In the genomic region with DNA sequence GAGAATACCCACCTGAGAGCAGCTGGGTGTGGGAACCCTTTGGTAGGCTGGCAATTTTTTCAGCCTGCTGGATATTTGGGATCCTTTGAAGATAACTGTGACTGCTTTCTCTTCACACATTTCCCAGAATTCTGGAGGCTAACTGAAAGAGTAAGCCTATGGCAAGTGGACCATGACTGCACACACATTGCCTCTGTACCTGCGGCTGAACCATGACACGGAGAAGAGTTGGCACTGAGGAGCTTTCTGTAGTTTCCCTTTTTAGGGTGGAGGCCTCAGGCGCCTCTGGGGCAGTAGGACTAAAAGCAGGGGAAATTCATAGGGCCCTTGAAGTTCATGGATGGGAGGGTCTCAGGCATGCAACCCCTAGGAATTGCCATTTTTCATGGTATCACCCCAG, we compare ENCODE assay signal across 18 mouse cellular contexts. TPM values are rescaled to one million over a fixed set of nuclear protein-coding genes. Genes with fewer than 3 reads are reported as not detected.
DNase-seq lines count a peak whose midpoint lies in the region; ATAC-seq and TF ChIP-seq lines count a peak whose summit lies in the region.
"Had no signal": no experiment of that assay in that cellular context is flagged by ENCODE, and none has a peak within 500 bp of the region (broad histone marks: within the 10 kb centered on the region; RNA-seq: fewer than 3 reads in every experiment).

No protein-coding gene starts in this region.

- peaks cover 31% of the 10 kb centered on the region for H3K27me3 ChIP-seq in forebrain, embryonic 10.5 days (ENCODE audit: poor library complexity, severe bottlenecking)
- no peaks in the 10 kb centered on the region for H3K27me3 ChIP-seq in forebrain, embryonic 13.5 days
- H3K27me3 ChIP-seq in hindbrain, embryonic 13.5 days = no peaks in the 10 kb centered on the region
- H3K27me3 ChIP-seq in midbrain, embryonic 14.5 days (ENCODE audit: control insufficient read depth, insufficient read depth, low read length) = no peaks in the 10 kb centered on the region
- H3K27me3 ChIP-seq in heart, adult 2 months (ENCODE audit: control insufficient read depth, insufficient read depth, low read length) = no peaks in the 10 kb centered on the region

- H3K79me2 ChIP-seq in heart, adult 2 months (replicated peaks; ENCODE audit: control insufficient read depth, insufficient read depth, low read length) = no peaks in the 10 kb centered on the region

- TF ChIP-seq EP300 in heart, adult 2 months (IDR thresholded peaks at IDR 0.05; ENCODE audit: insufficient read depth, low read depth, low read length) = no peak

- intact Hi-C loops in heart, adult 2 months (cut with DNase I) = no loop called here

- no peaks in the 10 kb centered on the region for H3K9me3 ChIP-seq in forebrain, embryonic 10.5 days
- H3K9me3 ChIP-seq in forebrain, embryonic 13.5 days (replicated peaks) = no peaks in the 10 kb centered on the region
- H3K9me3 ChIP-seq in hindbrain, embryonic 13.5 days = no peaks in the 10 kb centered on the region
- no peaks in the 10 kb centered on the region for H3K9me3 ChIP-seq in midbrain, embryonic 14.5 days (ENCODE audit: control insufficient read depth, low read length)
- H3K9me3 ChIP-seq: liver, embryonic 15.5 days had no signal

- TF ChIP-seq POLR2A in heart, adult 2 months (IDR thresholded peaks at IDR 0.05; ENCODE audit: insufficient read depth, low read depth, low read length) = no peak

- WGBS in forebrain, embryonic 10.5 days = 91% methylated on average over 3 of the region's 3 CpGs
- WGBS in forebrain, embryonic 13.5 days = 92% methylated on average over 3 of the region's 3 CpGs
- WGBS in hindbrain, embryonic 13.5 days = 97% methylated on average over 3 of the region's 3 CpGs
- 91% methylated on average over 3 of the region's 3 CpGs for WGBS in midbrain, embryonic 14.5 days
- 90% methylated on average over 3 of the region's 3 CpGs for WGBS in heart, adult 2 months

- DNase-seq in forebrain, embryonic 10.5 days (ENCODE audit: extremely low spot score, low spot score) = no peak
- no peak for DNase-seq in midbrain, embryonic 14.5 days
- no peak for DNase-seq in embryo, embryonic 10.5 days (ENCODE audit: low spot score)
- DNase-seq in heart, adult 2 months = no peak
- DNase-seq in right cerebral cortex, postnatal 14 days = no peak
- DNase-seq: adrenal gland, postnatal 36 days; cerebellum, adult 9-10 months; retina, postnatal 1 day had no signal

- no peak for ATAC-seq in forebrain, embryonic 13.5 days
- no peak for ATAC-seq in hindbrain, embryonic 13.5 days (ENCODE audit: low FRiP score)
- ATAC-seq in midbrain, embryonic 14.5 days (ENCODE audit: low FRiP score, low TSS enrichment) = no peak
- ATAC-seq: inflammation-experienced regulatory T-cells, adult 6 months; lung, postnatal 0 days had no signal

- TF ChIP-seq CTCF in heart, adult 2 months (IDR thresholded peaks at IDR 0.05) = no peak

- no peak overlapping the region for H3K4me2 ChIP-seq in forebrain, embryonic 13.5 days
- H3K4me2 ChIP-seq in hindbrain, embryonic 13.5 days = no peak overlapping the region
- no peak overlapping the region for H3K4me2 ChIP-seq in midbrain, embryonic 14.5 days (ENCODE audit: low read length)
- H3K4me2 ChIP-seq: liver, embryonic 15.5 days had no signal

- peak overlapping the region; percentile 25; the same call in 1 of the 2 replicates for H3K27ac ChIP-seq in forebrain, embryonic 10.5 days
- peak overlapping the region; percentile 99 for H3K27ac ChIP-seq in forebrain, embryonic 13.5 days
- peak overlapping the region; percentile 67 for H3K27ac ChIP-seq in hindbrain, embryonic 13.5 days
- peak overlapping the region; percentile 92 for H3K27ac ChIP-seq in midbrain, embryonic 14.5 days (replicated peaks; ENCODE audit: low read depth, low read length)
- no peak overlapping the region for H3K27ac ChIP-seq in heart, adult 2 months
- H3K27ac ChIP-seq: liver, embryonic 15.5 days had no signal

- H3K4me3 ChIP-seq in forebrain, embryonic 10.5 days = no peak overlapping the region
- H3K4me3 ChIP-seq in forebrain, embryonic 13.5 days = no peak overlapping the region
- H3K4me3 ChIP-seq in hindbrain, embryonic 13.5 days = no peak overlapping the region
- no peak overlapping the region for H3K4me3 ChIP-seq in midbrain, embryonic 14.5 days (replicated peaks; ENCODE audit: low read depth, low read length)
- H3K4me3 ChIP-seq in heart, adult 2 months = no peak overlapping the region
- H3K4me3 ChIP-seq: left cerebral cortex, adult 2 months; liver, embryonic 15.5 days had no signal

- no peaks in the 10 kb centered on the region for H3K36me3 ChIP-seq in forebrain, embryonic 10.5 days (replicated peaks)
- no peaks in the 10 kb centered on the region for H3K36me3 ChIP-seq in forebrain, embryonic 13.5 days (ENCODE audit: poor library complexity, severe bottlenecking)
- no peaks in the 10 kb centered on the region for H3K36me3 ChIP-seq in hindbrain, embryonic 13.5 days
- H3K36me3 ChIP-seq in midbrain, embryonic 14.5 days (ENCODE audit: control insufficient read depth, insufficient read depth, low read length) = no peaks in the 10 kb centered on the region
- H3K36me3 ChIP-seq in heart, adult 2 months (ENCODE audit: control insufficient read depth, insufficient read depth, low read length) = no peaks in the 10 kb centered on the region
- H3K36me3 ChIP-seq: liver, embryonic 15.5 days had no signal

- H3K9ac ChIP-seq in forebrain, embryonic 13.5 days = no peak overlapping the region
- H3K9ac ChIP-seq in hindbrain, embryonic 13.5 days = no peak overlapping the region
- H3K9ac ChIP-seq in midbrain, embryonic 14.5 days (replicated peaks; ENCODE audit: low read length) = no peak overlapping the region
- H3K9ac ChIP-seq in heart, adult 2 months (ENCODE audit: low read depth, low read length) = no peak overlapping the region
- H3K9ac ChIP-seq: liver, embryonic 15.5 days had no signal

- peaks cover 42% of the 10 kb centered on the region for H3K4me1 ChIP-seq in forebrain, embryonic 10.5 days
- peaks cover 65% of the 10 kb centered on the region for H3K4me1 ChIP-seq in forebrain, embryonic 13.5 days
- peaks cover 55% of the 10 kb centered on the region for H3K4me1 ChIP-seq in hindbrain, embryonic 13.5 days (replicated peaks)
- peaks cover 46% of the 10 kb centered on the region for H3K4me1 ChIP-seq in midbrain, embryonic 14.5 days (ENCODE audit: control insufficient read depth, insufficient read depth, low read length)
- no peaks in the 10 kb centered on the region for H3K4me1 ChIP-seq in heart, adult 2 months (ENCODE audit: control insufficient read depth, insufficient read depth, low read length)
- H3K4me1 ChIP-seq: liver, embryonic 15.5 days had no signal

RNA-seq across cellular contexts. Expression of a gene that starts 40.9 kb away (rescaled TPM):
- not detected in 2 replicates for polyA plus RNA-seq in forebrain, embryonic 10.5 days (2016; fragmentation: Nextera tagmentation; extraction: Ambion mirVana)
- not detected in 2 replicates for polyA plus RNA-seq in forebrain, embryonic 13.5 days (2015; fragmentation: Nextera tagmentation; extraction: Ambion mirVana)
- polyA plus RNA-seq in hindbrain, embryonic 13.5 days (2015; fragmentation: Nextera tagmentation; extraction: Ambion mirVana) = not detected in 2 replicates
- not detected in 2 replicates for polyA plus RNA-seq in midbrain, embryonic 14.5 days (2014; fragmentation: Nextera tagmentation; extraction: Ambion mirVana)
- not detected for total RNA-seq in heart, adult 2 months (2021)
- polyA plus RNA-seq in heart, adult 2 months (2012; rRNA removed) = 0.03 and 0.37 TPM in 2 replicates
- total RNA-seq: gastrocnemius, adult 18-20 months; granulocyte monocyte progenitor cell, adult 5-6 weeks; layer of hippocampus, adult 18-20 months; left cerebral cortex, adult 2 months had no signal
- polyA plus RNA-seq: kidney, embryonic 14.5 days had no signal

RNA-seq across cellular contexts. Expression of a gene that starts 46.0 kb away (rescaled TPM):
- 118 and 120 TPM in 2 replicates for polyA plus RNA-seq in forebrain, embryonic 10.5 days (2016; fragmentation: Nextera tagmentation; extraction: Ambion mirVana)
- polyA plus RNA-seq in forebrain, embryonic 13.5 days (2015; fragmentation: Nextera tagmentation; extraction: Ambion mirVana) = 61.3 and 64.9 TPM in 2 replicates
- 43.7 and 46.9 TPM in 2 replicates for polyA plus RNA-seq in hindbrain, embryonic 13.5 days (2015; fragmentation: Nextera tagmentation; extraction: Ambion mirVana)
- polyA plus RNA-seq in midbrain, embryonic 14.5 days (2014; fragmentation: Nextera tagmentation; extraction: Ambion mirVana) = 46.7 and 54.9 TPM in 2 replicates
- 10 to 100 TPM; 10.0 to 13.3 TPM for total RNA-seq in heart, adult 2 months (2021)
- 11.8 and 13.8 TPM in 2 replicates for polyA plus RNA-seq in heart, adult 2 months (2012; rRNA removed)
